Mouse (Mus musculus): ENCODE data around the gene Cabcoco1. TPM values are rescaled to one million over a fixed set of nuclear protein-coding genes. Genes with fewer than 3 reads are reported as not detected.

Gene Cabcoco1
- polyA plus RNA-seq, 1 experiment, result 2.2 TPM

DNA sequence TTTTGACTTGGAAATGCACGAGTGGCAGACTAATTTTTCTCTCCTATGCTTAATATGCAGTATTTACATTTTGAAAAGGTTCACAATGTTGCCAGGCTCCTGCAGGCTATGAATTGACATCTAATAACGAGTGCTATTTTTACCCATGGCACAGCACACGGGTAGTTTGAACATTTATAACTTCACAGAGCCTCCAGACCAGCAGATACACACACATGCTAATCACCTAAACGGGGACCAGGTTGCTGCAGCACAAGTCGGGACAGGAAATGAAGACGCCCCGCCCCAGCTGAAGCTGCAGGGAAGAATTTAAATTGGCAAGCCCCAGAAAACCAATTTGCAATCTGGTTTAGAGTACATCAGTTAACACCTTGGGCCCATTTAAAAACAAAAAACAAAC, 98.6 kb downstream of the Cabcoco1 start:
- WGBS, result 5% methylated on average over 7 of the region's 7 CpGs
- DNase-seq, result no peak
- Histone ChIP-seq H3K4me1 (ENCODE audit: control insufficient read depth, insufficient read depth, low read length) (peaks cover 10% of the 10 kb centered on the region), H3K4me3 (replicated peaks; ENCODE audit: extremely low read depth, low read depth, low read length) (no peak overlapping the region)
- TF ChIP-seq POLR2A (IDR thresholded peaks at IDR 0.05; ENCODE audit: borderline replicate concordance, extremely low read depth, low read depth, low read length) (no peak), CTCF (IDR thresholded peaks at IDR 0.05; ENCODE audit: insufficient read depth, low read length) (no peak)

GRCm38 (mm10) chr10:68442713-68443112, 99.0 kb downstream of the Cabcoco1 start:
- H3K4me1 ChIP-seq (ENCODE audit: control insufficient read depth, insufficient read depth, low read length), result peaks cover 10% of the 10 kb centered on the region
- no peak overlapping the region for H3K4me3 ChIP-seq (replicated peaks; ENCODE audit: extremely low read depth, low read depth, low read length)
- TF ChIP-seq POLR2A (IDR thresholded peaks at IDR 0.05; ENCODE audit: borderline replicate concordance, extremely low read depth, low read depth, low read length) (no peak), CTCF (IDR thresholded peaks at IDR 0.05; ENCODE audit: insufficient read depth, low read length) (no peak)
- WGBS, result 24% methylated on average over 3 of the region's 3 CpGs
- no peak for DNase-seq

DNA sequence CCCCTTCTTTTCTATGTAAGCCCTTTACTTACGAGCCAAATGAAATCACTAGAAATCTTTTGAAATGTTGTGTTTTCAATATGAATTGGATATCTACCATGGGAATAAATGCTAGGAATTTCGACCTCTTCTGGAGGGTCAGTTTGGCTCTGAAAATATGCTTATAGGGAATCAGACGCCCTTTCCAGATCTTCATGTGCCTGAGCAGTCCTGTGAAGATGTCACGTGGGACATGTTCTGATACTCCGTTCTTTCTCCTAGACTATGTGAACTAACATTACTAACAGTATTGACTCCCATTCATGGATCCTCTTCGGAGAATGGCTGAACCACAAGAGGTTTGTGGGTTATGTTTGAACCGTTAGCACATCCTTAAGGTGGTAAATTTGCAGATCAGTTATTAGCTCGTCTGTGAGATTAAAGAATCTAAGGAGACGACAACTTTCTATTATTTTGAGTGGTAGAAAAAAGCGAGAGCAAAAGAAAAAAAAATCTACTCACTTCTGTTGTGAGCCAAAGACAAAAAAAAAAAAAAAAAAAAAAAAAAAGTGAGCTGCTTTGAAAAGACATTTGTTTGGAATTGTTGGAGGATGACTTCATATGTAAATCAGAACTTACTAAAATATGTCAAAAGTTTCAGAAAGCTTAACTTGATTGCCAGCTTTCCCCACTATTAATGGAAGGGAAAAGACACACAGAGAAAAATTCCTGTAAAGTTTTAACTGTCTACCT, 99.6 kb downstream of the Cabcoco1 start:
- WGBS, result 61% methylated on average over 10 of the region's 10 CpGs
- Histone ChIP-seq H3K4me1 (ENCODE audit: control insufficient read depth, insufficient read depth, low read length) (peaks cover 10% of the 10 kb centered on the region), H3K4me3 (replicated peaks; ENCODE audit: extremely low read depth, low read depth, low read length) (no peak overlapping the region)
- no peak for DNase-seq
- TF ChIP-seq CTCF (IDR thresholded peaks at IDR 0.05; ENCODE audit: insufficient read depth, low read length) (no peak), POLR2A (IDR thresholded peaks at IDR 0.05; ENCODE audit: borderline replicate concordance, extremely low read depth, low read depth, low read length) (no peak)

DNA sequence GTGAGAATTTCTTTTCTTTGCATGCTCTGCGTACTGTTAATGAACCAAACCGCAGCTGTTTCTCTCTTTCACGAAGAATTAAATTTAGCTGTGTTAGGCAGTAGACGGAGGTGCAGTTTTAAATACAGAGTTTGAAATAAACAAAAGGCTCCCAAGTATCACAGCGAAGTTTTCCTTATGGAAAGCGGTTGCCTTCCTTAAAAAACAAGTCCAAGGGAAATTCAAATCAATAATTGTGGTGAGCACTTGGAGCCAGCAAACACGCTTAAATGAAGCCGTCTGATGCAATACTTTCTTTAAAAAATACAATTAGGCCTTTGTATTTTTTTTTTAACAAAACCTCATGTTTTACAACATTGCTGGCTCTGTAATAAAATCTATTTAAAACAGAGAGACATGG, 101.2 kb downstream of the Cabcoco1 start:
- H3K4me1 ChIP-seq (ENCODE audit: control insufficient read depth, insufficient read depth, low read length), result peaks cover 3% of the 10 kb centered on the region; the same call in 1 of the 2 replicates
- 70% methylated on average over 8 of the region's 8 CpGs for WGBS
- H3K4me3 ChIP-seq (replicated peaks; ENCODE audit: extremely low read depth, low read depth, low read length), result no peak overlapping the region
- TF ChIP-seq CTCF (IDR thresholded peaks at IDR 0.05; ENCODE audit: insufficient read depth, low read length) (no peak), POLR2A (IDR thresholded peaks at IDR 0.05; ENCODE audit: borderline replicate concordance, extremely low read depth, low read depth, low read length) (no peak)
- no peak for DNase-seq

DNA sequence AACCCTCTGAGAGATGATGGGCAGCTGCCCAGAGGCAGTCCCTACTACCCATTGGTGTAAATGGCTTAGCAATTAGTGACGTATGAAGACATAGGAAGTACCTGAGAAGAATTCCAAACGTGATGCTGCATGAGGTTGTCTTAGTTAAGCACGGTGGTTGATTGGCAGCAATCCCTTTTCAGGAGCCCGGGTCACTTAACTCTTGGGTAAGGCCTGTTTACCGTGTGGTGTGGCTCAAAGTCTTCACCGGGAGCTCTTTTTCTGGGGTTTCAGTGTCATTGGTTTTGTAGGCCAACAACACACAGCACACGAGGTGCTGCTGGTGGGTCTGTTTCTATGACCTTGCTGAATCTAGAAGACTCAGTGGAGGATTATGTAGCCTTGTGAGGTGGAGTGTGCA, 105.9 kb downstream of the Cabcoco1 start:
- no peak for DNase-seq
- no peak for TF ChIP-seq POLR2A (IDR thresholded peaks at IDR 0.05; ENCODE audit: borderline replicate concordance, extremely low read depth, low read depth, low read length)
- no peak for TF ChIP-seq CTCF (IDR thresholded peaks at IDR 0.05; ENCODE audit: insufficient read depth, low read length)
- Histone ChIP-seq H3K4me3 (replicated peaks; ENCODE audit: extremely low read depth, low read depth, low read length) (no peak overlapping the region), H3K4me1 (ENCODE audit: control insufficient read depth, insufficient read depth, low read length) (no peaks in the 10 kb centered on the region)
- WGBS, result 84% methylated on average over 7 of the region's 7 CpGs

DNA sequence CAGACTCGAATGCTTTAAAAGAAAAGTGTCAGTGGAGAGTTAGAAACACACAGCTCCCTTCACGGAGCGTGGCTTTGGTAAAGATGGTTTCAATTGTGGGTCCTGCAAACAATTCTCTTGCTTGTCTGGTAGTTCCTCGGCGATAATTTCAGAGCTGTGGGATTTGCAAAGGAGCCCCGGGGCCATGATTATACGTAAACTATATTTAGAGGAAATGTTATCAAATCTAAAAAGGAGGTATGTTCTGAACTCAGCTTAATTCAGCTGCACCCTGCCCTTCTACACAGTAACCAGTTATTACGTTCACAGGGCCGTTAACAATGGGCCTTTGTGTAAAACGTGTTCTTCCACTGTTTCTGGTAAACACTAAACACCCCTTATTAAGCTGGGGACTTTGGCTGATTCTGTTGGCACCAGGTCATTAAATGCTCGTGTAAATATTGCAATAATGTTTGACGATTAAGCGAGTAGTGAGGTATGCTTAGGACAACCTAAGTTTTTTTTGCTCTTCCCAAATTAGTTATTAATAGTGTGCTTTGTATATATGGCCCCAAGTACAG, 106.6 kb downstream of the Cabcoco1 start:
- TF ChIP-seq CTCF (IDR thresholded peaks at IDR 0.05; ENCODE audit: insufficient read depth, low read length), result no peak
- TF ChIP-seq POLR2A (IDR thresholded peaks at IDR 0.05; ENCODE audit: borderline replicate concordance, extremely low read depth, low read depth, low read length), result no peak
- 65% methylated on average over 13 of the region's 13 CpGs for WGBS
- no peaks in the 10 kb centered on the region for H3K4me1 ChIP-seq (ENCODE audit: control insufficient read depth, insufficient read depth, low read length)
- H3K4me3 ChIP-seq (replicated peaks; ENCODE audit: extremely low read depth, low read depth, low read length), result no peak overlapping the region
- DNase-seq, result no peak

DNA sequence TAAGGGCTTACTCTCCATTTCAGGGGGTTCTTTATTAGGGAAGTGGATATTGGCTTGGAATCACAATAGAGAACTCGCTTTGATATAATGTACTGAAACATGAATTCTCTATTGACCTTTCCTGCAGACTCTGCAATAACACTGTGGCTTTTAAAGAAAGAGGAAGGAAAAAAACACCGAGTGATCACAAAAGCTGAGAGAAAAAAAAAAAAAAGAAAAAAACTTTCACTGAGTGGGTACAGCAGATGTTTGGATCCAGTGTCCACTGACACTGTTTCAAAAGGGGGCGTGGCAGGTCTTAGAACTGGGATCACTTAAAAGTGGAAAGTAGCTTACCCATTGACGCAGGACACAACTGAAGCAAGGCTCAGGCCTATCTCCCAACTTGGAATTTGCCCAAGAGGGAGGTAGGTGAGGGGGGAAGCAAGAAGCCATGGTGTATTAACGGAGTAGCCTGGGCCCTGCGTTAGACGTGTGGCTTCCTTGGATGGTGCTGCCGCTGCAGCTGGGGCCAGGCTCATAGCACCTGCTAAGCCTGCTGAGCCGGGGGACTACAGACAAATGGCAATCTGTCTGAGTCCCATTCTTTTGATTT, 107.6 kb downstream of the Cabcoco1 start:
- H3K4me3 ChIP-seq (replicated peaks; ENCODE audit: extremely low read depth, low read depth, low read length), result no peak overlapping the region
- TF ChIP-seq POLR2A (IDR thresholded peaks at IDR 0.05; ENCODE audit: borderline replicate concordance, extremely low read depth, low read depth, low read length), result no peak
- TF ChIP-seq CTCF (IDR thresholded peaks at IDR 0.05; ENCODE audit: insufficient read depth, low read length), result no peak
- no peaks in the 10 kb centered on the region for H3K4me1 ChIP-seq (ENCODE audit: control insufficient read depth, insufficient read depth, low read length)
- WGBS, result 77% methylated on average over 9 of the region's 9 CpGs
- no peak for DNase-seq

GRCm38 (mm10) chr10:68431346-68431745, 110.3 kb downstream of the Cabcoco1 start:
- Histone ChIP-seq H3K4me3 (replicated peaks; ENCODE audit: extremely low read depth, low read depth, low read length) (no peak overlapping the region), H3K4me1 (ENCODE audit: control insufficient read depth, insufficient read depth, low read length) (no peaks in the 10 kb centered on the region)
- no peak for DNase-seq
- TF ChIP-seq POLR2A (IDR thresholded peaks at IDR 0.05; ENCODE audit: borderline replicate concordance, extremely low read depth, low read depth, low read length) (no peak), CTCF (IDR thresholded peaks at IDR 0.05; ENCODE audit: insufficient read depth, low read length) (no peak)
- WGBS, result 72% methylated on average over 6 of the region's 6 CpGs

- 61% methylated on average over 13 of the region's 13 CpGs for WGBS
- TF ChIP-seq CTCF (IDR thresholded peaks at IDR 0.05; ENCODE audit: insufficient read depth, low read length) (no peak), POLR2A (IDR thresholded peaks at IDR 0.05; ENCODE audit: borderline replicate concordance, extremely low read depth, low read depth, low read length) (no peak)
- H3K4me3 ChIP-seq (replicated peaks; ENCODE audit: extremely low read depth, low read depth, low read length), result no peak overlapping the region
- DNase-seq, result no peak
- no peaks in the 10 kb centered on the region for H3K4me1 ChIP-seq (ENCODE audit: control insufficient read depth, insufficient read depth, low read length)
Measured at GRCm38 (mm10) chr10:68430929-68431328, 110.8 kb downstream of the Cabcoco1 start.

All from lung, adult 2 months (tissue).